ENCODE assay signal across 8 mouse cellular contexts in the genomic region with DNA sequence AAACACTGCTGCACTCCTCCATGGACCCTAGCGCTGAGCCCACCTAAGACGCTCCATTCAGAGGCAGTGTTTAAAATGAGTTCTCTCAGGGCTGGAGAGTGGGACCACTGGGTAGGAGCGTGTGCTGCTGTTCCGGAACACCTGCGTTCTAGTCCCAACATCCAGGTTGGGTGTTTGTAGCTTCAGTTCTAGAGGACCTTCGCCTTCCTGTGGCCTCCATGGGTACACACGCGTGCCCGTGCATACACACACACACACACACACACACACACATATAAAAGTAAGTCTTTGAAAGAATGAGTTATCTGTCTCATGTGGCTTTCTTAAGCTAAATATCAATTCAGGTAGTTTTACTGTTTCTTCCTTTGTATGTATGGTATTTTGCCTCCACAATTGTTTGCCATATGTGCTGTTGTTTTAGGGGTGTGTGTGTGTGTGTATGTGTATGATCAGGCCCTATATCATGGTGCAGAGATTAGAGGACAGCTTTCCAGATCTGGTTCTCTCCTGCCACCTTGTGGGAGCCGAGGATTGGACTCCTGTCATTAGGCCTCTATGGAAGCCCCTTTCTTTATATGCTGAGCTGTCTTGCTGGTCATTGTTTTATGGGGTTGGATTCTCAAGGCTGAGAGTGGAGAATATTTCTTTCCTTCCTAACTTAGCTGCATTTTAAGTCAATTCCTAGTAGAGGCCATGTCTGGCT. TPM values are rescaled to one million over a fixed set of nuclear protein-coding genes. Genes with fewer than 3 reads are reported as not detected.
DNase-seq lines count a peak whose midpoint lies in the region; ATAC-seq and TF ChIP-seq lines count a peak whose summit lies in the region.

No protein-coding gene starts in this region.

- no peak overlapping the region for H3K4me2 ChIP-seq in hindbrain, embryonic 14.5 days (replicated peaks)
- H3K4me2 ChIP-seq in midbrain, embryonic 15.5 days = no peak overlapping the region

- no peaks in the 10 kb centered on the region for H3K27me3 ChIP-seq in hindbrain, embryonic 14.5 days (ENCODE audit: control insufficient read depth, insufficient read depth, low read length)
- H3K27me3 ChIP-seq in midbrain, embryonic 15.5 days (replicated peaks) = no peaks in the 10 kb centered on the region

- H3K9me3 ChIP-seq in hindbrain, embryonic 14.5 days (ENCODE audit: control insufficient read depth, low read length) = no peaks in the 10 kb centered on the region
- H3K9me3 ChIP-seq in midbrain, embryonic 15.5 days = no peaks in the 10 kb centered on the region

- TF ChIP-seq CTCF in left cerebral cortex, adult 2 months (IDR thresholded peaks at IDR 0.05) = peak; percentile 65

- no peaks in the 10 kb centered on the region; the same call in 1 of the 2 replicates for H3K4me1 ChIP-seq in hindbrain, embryonic 14.5 days (replicated peaks; ENCODE audit: control insufficient read depth, insufficient read depth, low read length)
- H3K4me1 ChIP-seq in midbrain, embryonic 15.5 days = no peaks in the 10 kb centered on the region

- H3K4me3 ChIP-seq in left cerebral cortex, adult 2 months = no peak overlapping the region
- no peak overlapping the region for H3K4me3 ChIP-seq in hindbrain, embryonic 14.5 days (replicated peaks; ENCODE audit: low read length)
- no peak overlapping the region for H3K4me3 ChIP-seq in midbrain, embryonic 15.5 days

- no peak overlapping the region; the same call in 1 of the 2 replicates for H3K9ac ChIP-seq in hindbrain, embryonic 14.5 days
- no peak overlapping the region for H3K9ac ChIP-seq in midbrain, embryonic 15.5 days

- peak; percentile 89 for ATAC-seq in hindbrain, embryonic 14.5 days (ENCODE audit: low FRiP score)
- ATAC-seq in midbrain, embryonic 15.5 days (replicated peaks) = peak; percentile 96

- intact Hi-C loops in left cerebral cortex, adult 2 months (cut with DNase I) = loop anchor here (5.0 to 10.0 kb wide), 4 partner anchors 692 to 1740 kb away; no protein-coding TSS in a partner anchor

- DNase-seq in left cerebral cortex, adult 2 months (ENCODE audit: extremely low spot score in 1 of 2, low spot score in 2 of 2) = peak; percentile 37 to 48
- DNase-seq in left cerebral cortex, adult 8-10 months (ENCODE audit: low spot score in 2 of 2) = no peak
- peak; percentile 32 for DNase-seq in adrenal gland, adult 2 months
- peak; percentile 11 for DNase-seq in fibroblast of lung, adult 2 months (ENCODE audit: low read depth)
- DNase-seq in hindbrain, embryonic 14.5 days (ENCODE audit: low spot score) = peak; percentile 83
- DNase-seq in layer of hippocampus, postnatal 36 days = peak; percentile 25 to 39
- DNase-seq in thymus, postnatal 14 days = peak; percentile 77

- WGBS in hindbrain, embryonic 14.5 days = 88% methylated on average over 10 of the region's 10 CpGs
- WGBS in midbrain, embryonic 15.5 days = 86% methylated on average over 10 of the region's 10 CpGs

- no peak overlapping the region for H3K27ac ChIP-seq in left cerebral cortex, adult 2 months
- no peak overlapping the region for H3K27ac ChIP-seq in hindbrain, embryonic 14.5 days
- no peak overlapping the region for H3K27ac ChIP-seq in midbrain, embryonic 15.5 days

- no peaks in the 10 kb centered on the region for H3K36me3 ChIP-seq in hindbrain, embryonic 14.5 days (replicated peaks; ENCODE audit: control insufficient read depth, insufficient read depth)
- no peaks in the 10 kb centered on the region for H3K36me3 ChIP-seq in midbrain, embryonic 15.5 days (replicated peaks)

RNA-seq across cellular contexts. Expression of gene Patj, which starts 49.0 kb away (rescaled TPM):
- total RNA-seq in left cerebral cortex, adult 2 months (2021) = 10 to 100 TPM; 16.0 to 17.5 TPM
- 10 to 100 TPM; 11.8 to 20.9 (median 16.6) TPM for total RNA-seq in left cerebral cortex, adult 8-10 months (2022)
- 1 to 10 TPM; 4.0 to 4.6 TPM for total RNA-seq in adrenal gland, adult 2 months (2021)
- polyA plus RNA-seq in adrenal gland, adult 2 months (2012; rRNA removed) = 0.66 and 0.86 TPM in 2 replicates
- polyA plus RNA-seq in hindbrain, embryonic 14.5 days (2014; fragmentation: Nextera tagmentation; extraction: Ambion mirVana) = 8.0 and 9.1 TPM in 2 replicates
- total RNA-seq in layer of hippocampus, postnatal 36 days (2021) = 1 to 10 TPM; 6.4 to 9.5 TPM
- 8.1 and 9.5 TPM in 2 replicates for polyA plus RNA-seq in midbrain, embryonic 15.5 days (2015; fragmentation: Nextera tagmentation; extraction: Ambion mirVana)

Comparison
In these comparisons a context has a peak if more than half of its experiments do, and no peak if none do; other contexts are left out.
1. DNase-seq: peak in left cerebral cortex, adult 2 months (2 of 2), adrenal gland, adult 2 months (single experiment), fibroblast of lung, adult 2 months (single experiment), hindbrain, embryonic 14.5 days (single experiment), layer of hippocampus, postnatal 36 days (2 of 2) and thymus, postnatal 14 days (single experiment); none in left cerebral cortex, adult 8-10 months (0 of 2).